Mouse (Mus musculus): ENCODE results near the gene Plg.

GRCm38 (mm10) chr17:12415031-12415735 lies 36.8 kb downstream of the Plg start:
- no peak for TF ChIP-seq POLR2A (IDR thresholded peaks at IDR 0.05; ENCODE audit: insufficient read depth, low read depth, low read length)
- TF ChIP-seq CTCF (IDR thresholded peaks at IDR 0.05): no peak

Data from heart, adult 2 months (tissue).